Mouse (Mus musculus) erythroblast, adult 5-6 weeks (primary cell): ENCODE measurements around the gene Itpr3. TPM values are rescaled to one million over a fixed set of nuclear protein-coding genes. Genes with fewer than 3 reads are reported as not detected.

Experiments used
- ATAC-seq: replicated peaks from 2 replicates; pipeline ENCODE4 v1.8.0; 2016; ENCODE audit warnings: moderate number of reproducible peaks, mild to moderate bottlenecking, moderate TSS enrichment, inconsistent platforms; ENCODE audit not compliant: poor library complexity, low FRiP score, severe bottlenecking
- total RNA-seq, 2 experiments: library from RNA; stranded (forward) in 1 of 2; stranded (reverse) in 1 of 2; fragments of 150-400 nt in 1 of 2; fragments of 200-764, 138-1000 nt in 1 of 2; gene quantifications; 2 replicates each; pipeline versions ENCODE4 v1.2.3 to v1.2.4; 2015 to 2017; ENCODE audit warnings: low replicate concordance in 2 of 2

The Itpr3 gene
- total RNA-seq, 2 experiments from 2014 or later, result 1.2 to 1.4 TPM

- no peak for ATAC-seq
Measured at GRCm38 (mm10) chr17:27105698-27106470, 48.8 kb downstream of the Itpr3 start.

GRCm38 (mm10) chr17:27106745-27107144 is 49.6 kb downstream of the Itpr3 start:
- ATAC-seq, result no peak

GRCm38 (mm10) chr17:27107936-27108335 is 50.8 kb downstream of the Itpr3 start:
- ATAC-seq, result no peak

- no peak for ATAC-seq
Measured at GRCm38 (mm10) chr17:27110072-27110471, 53.0 kb downstream of the Itpr3 start.

GRCm38 (mm10) chr17:27118676-27119539 is 61.8 kb downstream of the Itpr3 start:
- no peak for ATAC-seq

- ATAC-seq, result no peak
Measured at GRCm38 (mm10) chr17:27119540-27119895, 62.4 kb downstream of the Itpr3 start.

- ATAC-seq, result no peak
Measured at GRCm38 (mm10) chr17:27119954-27120353, 62.9 kb downstream of the Itpr3 start.

GRCm38 (mm10) chr17:27120561-27121024 is 63.5 kb downstream of the Itpr3 start:
- ATAC-seq, result no peak

- ATAC-seq, result no peak
Measured at GRCm38 (mm10) chr17:27121266-27121665, 64.2 kb downstream of the Itpr3 start.

GRCm38 (mm10) chr17:27121781-27122180 is 64.7 kb downstream of the Itpr3 start:
- ATAC-seq, result no peak

- ATAC-seq, result no peak
Measured at GRCm38 (mm10) chr17:27122701-27123100, 65.6 kb downstream of the Itpr3 start.

- no peak for ATAC-seq
Measured at GRCm38 (mm10) chr17:27123103-27123502, 66.0 kb downstream of the Itpr3 start.

- ATAC-seq, result no peak
Measured at GRCm38 (mm10) chr17:27123813-27124375, 66.8 kb downstream of the Itpr3 start.

GRCm38 (mm10) chr17:27125185-27125584 is 68.1 kb downstream of the Itpr3 start:
- ATAC-seq, result peak; percentile 74

GRCm38 (mm10) chr17:27125669-27126202 is 68.6 kb downstream of the Itpr3 start:
- ATAC-seq, result no peak

- no peak for ATAC-seq
Measured at GRCm38 (mm10) chr17:27126974-27127373, 69.9 kb downstream of the Itpr3 start.

GRCm38 (mm10) chr17:27128189-27128588 is 71.1 kb downstream of the Itpr3 start:
- no peak for ATAC-seq

- ATAC-seq, result no peak
Measured at GRCm38 (mm10) chr17:27129291-27129690, 72.2 kb downstream of the Itpr3 start.

GRCm38 (mm10) chr17:27129819-27130218 is 72.7 kb downstream of the Itpr3 start:
- ATAC-seq, result no peak

- ATAC-seq, result no peak
Measured at GRCm38 (mm10) chr17:27130246-27130645, 73.1 kb downstream of the Itpr3 start.
